Mouse (Mus musculus): ENCODE data around the gene Cib1. TPM values are rescaled to one million over a fixed set of nuclear protein-coding genes. Genes with fewer than 3 reads are reported as not detected.

The Cib1 gene
- polyA plus RNA-seq, 1 experiment from 2014 or later: 48.7 TPM

DNA sequence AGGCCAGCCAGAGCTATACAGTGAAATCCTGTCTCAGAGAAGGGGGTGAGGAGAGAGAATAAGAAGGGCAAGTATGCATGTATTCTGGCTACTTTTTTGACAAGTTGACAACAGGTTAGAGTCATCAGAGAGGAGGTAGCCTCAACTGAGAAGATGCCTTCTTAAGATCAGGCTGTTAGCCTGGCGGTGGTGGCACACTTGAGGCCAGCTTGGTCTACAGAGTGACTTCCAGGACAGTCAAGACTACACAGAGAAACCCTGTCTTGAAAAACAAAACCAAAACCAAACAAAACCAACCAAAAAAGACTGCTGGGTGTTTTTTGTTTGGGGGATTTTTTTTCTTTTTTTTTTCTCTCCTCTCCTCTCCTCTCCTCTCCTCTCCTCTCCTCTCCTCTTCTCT is 49.1 kb downstream of the Cib1 start:
- peaks cover 49% of the 10 kb centered on the region for H3K4me1 ChIP-seq (replicated peaks)
- WGBS: 85% methylated on average over 1 of the region's 1 CpGs
- H3K4me2 ChIP-seq: no peak overlapping the region

DNA sequence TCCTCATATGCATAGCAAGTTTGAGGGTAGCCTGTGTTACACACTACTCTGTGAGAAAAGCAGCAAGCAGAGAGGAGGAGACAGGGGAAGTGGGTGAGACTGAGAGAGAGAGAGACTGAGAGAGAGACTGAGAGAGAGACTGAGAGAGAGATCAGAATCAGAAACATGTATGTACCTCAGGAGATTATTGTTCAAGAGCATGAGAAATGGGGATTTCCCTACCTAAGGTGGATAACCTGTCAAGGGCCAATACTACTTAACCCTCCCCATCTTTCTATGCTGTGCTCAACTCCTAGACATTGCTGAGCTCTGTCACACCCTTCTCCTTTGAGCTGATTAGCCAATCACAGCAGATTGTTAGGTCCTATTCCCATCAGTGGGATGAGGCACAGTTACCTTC is 50.5 kb downstream of the Cib1 start:
- no peaks in the 10 kb centered on the region for H3K36me3 ChIP-seq
- no peak for ATAC-seq (replicated peaks; ENCODE audit: insufficient number of reproducible peaks, insufficient read depth, low FRiP score, low read depth)
- H3K27ac ChIP-seq: no peak overlapping the region
- peaks cover 44% of the 10 kb centered on the region for H3K4me1 ChIP-seq (replicated peaks)
- H3K4me2 ChIP-seq: no peak overlapping the region
- no peaks in the 10 kb centered on the region for H3K9me3 ChIP-seq (replicated peaks)
- no peak overlapping the region for H3K4me3 ChIP-seq
- no peaks in the 10 kb centered on the region for H3K27me3 ChIP-seq
- H3K9ac ChIP-seq: no peak overlapping the region

More for the DNA sequence above, 49.1 kb downstream of the Cib1 start:
- Histone ChIP-seq H3K36me3 (no peaks in the 10 kb centered on the region), H3K27me3 (no peaks in the 10 kb centered on the region), H3K4me3 (no peak overlapping the region), H3K27ac (no peak overlapping the region), H3K9ac (no peak overlapping the region), H3K9me3 (replicated peaks) (no peaks in the 10 kb centered on the region)
- no peak for ATAC-seq (replicated peaks; ENCODE audit: insufficient number of reproducible peaks, insufficient read depth, low FRiP score, low read depth)

DNA sequence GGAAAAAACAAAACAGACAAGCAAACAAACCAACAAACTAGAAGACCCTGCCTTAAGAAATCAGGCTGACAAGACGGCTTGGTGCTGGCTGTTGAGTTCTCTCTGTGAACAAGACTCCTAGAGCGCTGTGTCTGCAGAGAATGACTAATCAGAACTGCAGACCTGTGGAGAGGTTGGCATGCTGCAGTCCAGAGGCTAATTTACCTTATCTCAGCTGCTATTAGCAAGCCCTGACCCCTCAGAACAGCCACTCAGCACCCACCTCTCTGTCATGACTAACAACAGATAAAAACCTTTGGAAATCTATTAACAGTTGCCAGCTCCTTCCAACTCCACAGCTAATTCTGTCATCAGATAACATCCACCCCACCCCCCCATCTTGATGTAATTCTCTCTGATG is 51.5 kb downstream of the Cib1 start:
- peak overlapping the region; percentile 65 for H3K27ac ChIP-seq
- 0 out of 2 replicates have a peak overlapping the region, but pooled peaks have one; percentile 3 for H3K4me2 ChIP-seq
- 24% methylated on average over 2 of the region's 2 CpGs for WGBS
- H3K9ac ChIP-seq: no peak overlapping the region
- no peaks in the 10 kb centered on the region for H3K27me3 ChIP-seq
- peaks cover 35% of the 10 kb centered on the region for H3K4me1 ChIP-seq (replicated peaks)
- no peaks in the 10 kb centered on the region for H3K36me3 ChIP-seq
- H3K4me3 ChIP-seq: no peak overlapping the region
- peak; percentile 44 for ATAC-seq (replicated peaks; ENCODE audit: insufficient number of reproducible peaks, insufficient read depth, low FRiP score, low read depth)
- H3K9me3 ChIP-seq (replicated peaks): no peaks in the 10 kb centered on the region

DNA sequence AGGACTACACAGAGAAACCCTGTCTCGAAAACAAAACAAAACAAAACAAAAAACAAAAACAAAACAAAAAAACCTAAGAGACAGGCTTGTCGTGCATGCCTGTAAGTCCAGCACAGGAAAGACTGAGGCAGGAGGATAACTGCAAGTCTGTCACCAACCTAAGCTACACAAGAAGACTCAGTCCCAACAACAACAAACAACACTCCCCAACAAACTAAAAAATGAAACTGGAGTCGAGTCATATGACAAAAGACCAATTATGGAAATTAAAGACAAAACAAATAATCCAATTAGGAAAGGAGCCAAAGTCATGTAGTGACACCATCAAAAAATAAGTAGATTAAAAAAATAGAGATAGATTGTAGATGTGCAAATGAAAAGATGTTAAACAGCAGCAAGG is 52.4 kb downstream of the Cib1 start:
- Histone ChIP-seq H3K4me1 (replicated peaks) (peaks cover 26% of the 10 kb centered on the region), H3K4me2 (no peak overlapping the region), H3K36me3 (no peaks in the 10 kb centered on the region), H3K27ac (no peak overlapping the region), H3K4me3 (no peak overlapping the region), H3K9ac (no peak overlapping the region), H3K9me3 (replicated peaks) (no peaks in the 10 kb centered on the region), H3K27me3 (no peaks in the 10 kb centered on the region)
- ATAC-seq (replicated peaks; ENCODE audit: insufficient number of reproducible peaks, insufficient read depth, low FRiP score, low read depth): no peak
- 77% methylated on average over 3 of the region's 3 CpGs for WGBS

DNA sequence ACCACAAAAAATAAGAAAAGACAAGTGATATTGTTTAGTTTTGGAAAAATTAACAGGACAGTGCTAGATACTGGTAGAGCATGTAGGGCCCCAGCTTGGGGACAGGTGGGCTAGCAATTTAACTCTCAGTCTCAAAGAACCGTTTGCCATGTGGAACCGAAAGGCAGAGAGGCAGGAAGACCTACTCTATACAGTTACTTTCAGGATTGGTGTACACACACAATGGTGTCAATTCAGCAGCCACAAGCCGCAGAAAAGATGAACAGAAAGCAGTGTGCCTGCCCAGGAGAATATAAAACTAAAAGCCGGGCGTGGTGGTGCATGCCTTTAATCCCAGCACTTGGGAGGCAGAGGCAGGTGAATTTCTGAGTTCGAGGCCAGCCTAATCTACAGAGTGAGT is 52.8 kb downstream of the Cib1 start:
- H3K27me3 ChIP-seq: no peaks in the 10 kb centered on the region
- H3K4me1 ChIP-seq (replicated peaks): peaks cover 22% of the 10 kb centered on the region
- H3K9me3 ChIP-seq (replicated peaks): no peaks in the 10 kb centered on the region
- WGBS: 91% methylated on average over 6 of the region's 6 CpGs
- H3K27ac ChIP-seq: no peak overlapping the region
- ATAC-seq (replicated peaks; ENCODE audit: insufficient number of reproducible peaks, insufficient read depth, low FRiP score, low read depth): no peak
- no peak overlapping the region for H3K4me2 ChIP-seq
- H3K4me3 ChIP-seq: no peak overlapping the region
- H3K9ac ChIP-seq: no peak overlapping the region
- no peaks in the 10 kb centered on the region for H3K36me3 ChIP-seq

DNA sequence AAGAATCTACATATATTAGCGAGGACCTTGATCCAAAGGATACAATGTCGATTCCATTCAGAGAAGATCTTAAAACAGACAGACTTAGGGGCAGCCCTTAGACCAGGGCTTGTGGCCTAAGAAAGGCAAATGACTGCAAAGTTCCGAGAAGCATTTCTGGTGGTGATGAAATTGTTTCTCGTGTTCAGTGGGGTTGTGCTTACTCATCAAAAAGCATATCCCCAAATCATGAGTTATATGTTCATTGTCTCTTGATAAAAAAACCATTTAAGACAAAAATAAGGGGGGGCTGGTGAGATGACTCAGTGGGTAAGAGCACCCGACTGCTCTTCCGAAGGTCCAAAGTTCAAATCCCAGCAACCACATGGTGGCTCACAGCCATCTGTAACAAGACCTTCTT is 53.3 kb downstream of the Cib1 start:
- 88% methylated on average over 6 of the region's 6 CpGs for WGBS
- Histone ChIP-seq H3K4me2 (no peak overlapping the region), H3K4me3 (no peak overlapping the region), H3K27ac (no peak overlapping the region), H3K9me3 (replicated peaks) (no peaks in the 10 kb centered on the region), H3K4me1 (replicated peaks) (peaks cover 18% of the 10 kb centered on the region), H3K36me3 (no peaks in the 10 kb centered on the region), H3K9ac (no peak overlapping the region), H3K27me3 (no peaks in the 10 kb centered on the region)
- ATAC-seq (replicated peaks; ENCODE audit: insufficient number of reproducible peaks, insufficient read depth, low FRiP score, low read depth): no peak

DNA sequence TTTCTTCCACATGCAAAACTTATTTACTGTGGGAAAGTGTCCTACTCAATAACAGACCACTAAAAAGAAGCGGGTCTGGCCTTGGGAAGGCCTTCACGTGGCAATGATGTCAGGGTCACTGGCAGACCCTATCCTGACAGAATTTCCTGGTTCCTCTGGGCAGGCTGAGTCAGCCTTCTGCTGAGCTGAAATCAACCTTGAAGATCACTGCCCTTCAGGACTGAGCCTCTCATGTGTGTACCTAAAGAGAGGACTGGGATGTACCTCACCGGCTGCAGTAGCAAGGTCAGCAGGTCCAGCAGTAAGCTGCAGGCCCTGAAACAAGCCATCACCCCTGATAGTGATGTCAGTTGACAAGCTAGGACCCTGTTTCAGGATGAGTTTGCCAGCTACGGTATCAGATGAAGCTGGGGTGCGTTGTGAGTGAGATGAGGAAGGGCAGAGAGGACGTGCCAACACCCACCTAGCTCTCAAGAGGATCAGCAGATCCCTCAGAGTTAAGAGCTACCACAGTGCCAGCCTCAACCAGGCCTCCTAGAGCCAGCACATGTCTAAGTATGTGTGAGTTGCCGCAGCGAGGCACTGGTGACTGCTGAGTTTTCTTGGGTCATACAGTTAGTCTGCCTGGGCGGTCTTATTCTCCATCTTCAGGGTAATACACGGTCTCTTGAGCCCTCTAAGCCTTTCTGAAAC is 54.4 kb downstream of the Cib1 start:
- no peaks in the 10 kb centered on the region for H3K36me3 ChIP-seq
- 66% methylated on average over 10 of the region's 10 CpGs for WGBS
- ATAC-seq (replicated peaks; ENCODE audit: insufficient number of reproducible peaks, insufficient read depth, low FRiP score, low read depth): no peak
- no peak overlapping the region for H3K9ac ChIP-seq
- no peak overlapping the region for H3K4me3 ChIP-seq
- no peaks in the 10 kb centered on the region for H3K9me3 ChIP-seq (replicated peaks)
- no peaks in the 10 kb centered on the region for H3K27me3 ChIP-seq
- peaks cover 18% of the 10 kb centered on the region for H3K4me1 ChIP-seq (replicated peaks)
- H3K4me2 ChIP-seq: no peak overlapping the region
- H3K27ac ChIP-seq: peak overlapping the region; percentile 31; the same call in 1 of the 2 replicates

DNA sequence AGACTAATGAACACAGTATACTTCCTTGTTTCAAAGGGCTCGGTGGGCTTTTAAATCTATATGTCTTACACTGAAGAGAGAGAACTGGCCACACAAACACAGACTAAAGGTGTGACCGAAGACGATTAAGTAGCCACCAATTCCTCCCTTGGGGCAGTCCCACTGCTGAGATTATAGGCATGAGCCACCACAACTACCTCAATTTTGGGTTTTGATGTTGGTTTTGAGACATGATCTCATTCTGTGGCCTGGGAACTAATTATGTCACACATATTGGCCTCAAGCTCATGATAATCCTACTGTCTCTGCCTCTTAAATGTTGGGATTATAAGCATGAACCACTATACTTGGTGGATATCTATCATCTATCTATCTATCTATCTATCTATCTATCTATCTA is 55.2 kb downstream of the Cib1 start:
- peaks cover 20% of the 10 kb centered on the region for H3K4me1 ChIP-seq (replicated peaks)
- no peak overlapping the region for H3K27ac ChIP-seq
- ATAC-seq (replicated peaks; ENCODE audit: insufficient number of reproducible peaks, insufficient read depth, low FRiP score, low read depth): no peak

More for the DNA sequence above, 55.2 kb downstream of the Cib1 start:
- Histone ChIP-seq H3K36me3 (no peaks in the 10 kb centered on the region), H3K27me3 (no peaks in the 10 kb centered on the region), H3K4me2 (no peak overlapping the region), H3K4me3 (no peak overlapping the region), H3K9me3 (replicated peaks) (no peaks in the 10 kb centered on the region), H3K9ac (no peak overlapping the region)
- 92% methylated on average over 3 of the region's 3 CpGs for WGBS

Other genes starting within 250 kb of the Cib1 start
- 9.4 and 13.6 TPM in 2 replicates for gene Zfp710, start 208.0 kb downstream of the Cib1 start, polyA plus RNA-seq (2015; fragmentation: Nextera tagmentation; extraction: Ambion mirVana)
- gene Idh2, start 117.4 kb downstream of the Cib1 start, polyA plus RNA-seq (2015; fragmentation: Nextera tagmentation; extraction: Ambion mirVana): 2,234 and 2,284 TPM in 2 replicates
- gene Sema4b, start 46.0 kb downstream of the Cib1 start, polyA plus RNA-seq (2015; fragmentation: Nextera tagmentation; extraction: Ambion mirVana): 12.4 and 14.0 TPM in 2 replicates
- 2.7 and 3.8 TPM in 2 replicates for gene Gdpgp1, start 52 bp upstream of the Cib1 start, polyA plus RNA-seq (2015; fragmentation: Nextera tagmentation; extraction: Ambion mirVana)
- 0.63 and 1.2 TPM in 2 replicates for gene Ttll13, start 13.6 kb upstream of the Cib1 start, polyA plus RNA-seq (2015; fragmentation: Nextera tagmentation; extraction: Ambion mirVana)
- gene Ngrn, start 28.4 kb upstream of the Cib1 start, polyA plus RNA-seq (2015; fragmentation: Nextera tagmentation; extraction: Ambion mirVana): 36.3 and 39.5 TPM in 2 replicates
- 8.1 and 12.1 TPM in 2 replicates for gene Vps33b, start 36.8 kb upstream of the Cib1 start, polyA plus RNA-seq (2015; fragmentation: Nextera tagmentation; extraction: Ambion mirVana)
- 125 and 145 TPM in 2 replicates for gene Prc1, start 61.6 kb upstream of the Cib1 start, polyA plus RNA-seq (2015; fragmentation: Nextera tagmentation; extraction: Ambion mirVana)
- gene Rccd1, start 91.6 kb upstream of the Cib1 start, polyA plus RNA-seq (2015; fragmentation: Nextera tagmentation; extraction: Ambion mirVana): 7.9 and 9.0 TPM in 2 replicates
- gene Unc45a, start 108.2 kb upstream of the Cib1 start, polyA plus RNA-seq (2015; fragmentation: Nextera tagmentation; extraction: Ambion mirVana): 16.6 and 21.5 TPM in 2 replicates
- gene Hddc3, start 110.3 kb upstream of the Cib1 start, polyA plus RNA-seq (2015; fragmentation: Nextera tagmentation; extraction: Ambion mirVana): 16.1 and 17.4 TPM in 2 replicates
- gene Man2a2, start 138.6 kb upstream of the Cib1 start, polyA plus RNA-seq (2015; fragmentation: Nextera tagmentation; extraction: Ambion mirVana): 15.1 and 21.1 TPM in 2 replicates
- gene Fes, start 155.1 kb upstream of the Cib1 start, polyA plus RNA-seq (2015; fragmentation: Nextera tagmentation; extraction: Ambion mirVana): 10.9 and 14.4 TPM in 2 replicates
- 16.0 and 18.2 TPM in 2 replicates for gene Furin, start 172.6 kb upstream of the Cib1 start, polyA plus RNA-seq (2015; fragmentation: Nextera tagmentation; extraction: Ambion mirVana)